Comparison of ENCODE assay signal across 23 mouse cellular contexts in genomic region chr10:58530896-58531790, GRCm38 (mm10).
"Had no signal": no experiment of that assay in that cellular context is flagged by ENCODE, and none has a peak within 500 bp of the region (broad histone marks: within the 10 kb centered on the region; RNA-seq: fewer than 3 reads in every experiment).

No protein-coding gene starts in this region.

- H3K4me1 ChIP-seq: heart, embryonic 10.5 days; heart, embryonic 12.5 days; hindbrain, embryonic 13.5 days; hindbrain, embryonic 15.5 days; kidney, embryonic 15.5 days; limb, embryonic 13.5 days; limb, embryonic 15.5 days; liver, embryonic 12.5 days had no signal

- H3K27me3 ChIP-seq: heart, embryonic 12.5 days; hindbrain, embryonic 13.5 days; hindbrain, embryonic 15.5 days; kidney, embryonic 15.5 days; limb, embryonic 13.5 days; limb, embryonic 15.5 days; liver, embryonic 12.5 days had no signal

- DNase-seq: gastrocnemius, adult 2 months; gastrocnemius, postnatal 14 days; gastrocnemius, postnatal 36 days; heart, adult 18-20 months; heart, postnatal 14 days; heart, postnatal 36 days; kidney, adult 11 months; kidney, postnatal 14 days; kidney, postnatal 36 days; layer of hippocampus, adult 9-11 months; layer of hippocampus, postnatal 36 days; left cerebral cortex, postnatal 4 days had no signal

- H3K27ac ChIP-seq: gastrocnemius, adult 2 months; heart, embryonic 10.5 days; hindbrain, embryonic 13.5 days; hindbrain, embryonic 15.5 days; hindbrain, postnatal 0 days; kidney, embryonic 15.5 days; kidney, postnatal 0 days; limb, embryonic 13.5 days; limb, embryonic 15.5 days; liver, embryonic 12.5 days; liver, embryonic 14.5 days had no signal

- H3K9me3 ChIP-seq: heart, embryonic 10.5 days; heart, embryonic 12.5 days; limb, embryonic 13.5 days; limb, embryonic 15.5 days; liver, embryonic 12.5 days had no signal

- H3K4me3 ChIP-seq: gastrocnemius, adult 2 months; heart, embryonic 10.5 days; heart, embryonic 12.5 days; hindbrain, embryonic 13.5 days; hindbrain, embryonic 15.5 days; kidney, embryonic 15.5 days; limb, embryonic 13.5 days; limb, embryonic 15.5 days; liver, embryonic 12.5 days had no signal

- H3K9ac ChIP-seq: heart, embryonic 12.5 days; hindbrain, embryonic 13.5 days; hindbrain, embryonic 15.5 days; kidney, embryonic 15.5 days; limb, embryonic 13.5 days; limb, embryonic 15.5 days; liver, embryonic 12.5 days; liver, embryonic 14.5 days had no signal
